Mouse (Mus musculus) forebrain, embryonic 11.5 days (tissue): ENCODE results near the gene Ppp1r1c. TPM values are rescaled to one million over a fixed set of nuclear protein-coding genes. Genes with fewer than 3 reads are reported as not detected.

Experiments
- ATAC-seq: fragments of 200-750 bp; cut with Nextera tagmentation; replicated peaks from 2 replicates; pipeline ENCODE4 v1.8.0; 2017; ENCODE audit warnings: moderate TSS enrichment; ENCODE audit not compliant: low FRiP score
- DNase-seq: peaks from one replicate; pipeline ENCODE4 v3.0.0-alpha.2; 2017; ENCODE audit warnings: low spot score
- H3K27ac ChIP-seq: fragments of 300-500 bp; sonication (generic); 2 replicates; pipeline ENCODE4 v1.5.1; 2014; ENCODE audit warnings: low read depth, low read length
- H3K27me3 ChIP-seq: fragments of 300-500 bp; sonication (generic); 2 replicates; pipeline ENCODE4 v1.6.1; 2014; ENCODE audit warnings: mild to moderate bottlenecking, low read length, mixed read lengths; ENCODE audit not compliant: control insufficient read depth, insufficient read depth
- H3K36me3 ChIP-seq: fragments of 300-500 bp; sonication (generic); 2 replicates; pipeline ENCODE4 v1.6.1; 2014; ENCODE audit warnings: mild to moderate bottlenecking, low read length, moderate library complexity, mixed read lengths; ENCODE audit not compliant: control insufficient read depth, insufficient read depth
- H3K4me1 ChIP-seq: fragments of 300-500 bp; sonication (generic); replicated peaks from 2 replicates; pipeline ENCODE4 v1.6.1; 2014; ENCODE audit warnings: low read length, mixed read lengths; ENCODE audit not compliant: control insufficient read depth, insufficient read depth
- H3K4me2 ChIP-seq: fragments of 300-500 bp; sonication (generic); 2 replicates; pipeline ENCODE4 v1.6.1; 2014; ENCODE audit warnings: low read depth, mild to moderate bottlenecking, low read length, moderate library complexity, mixed read lengths; ENCODE audit not compliant: severe bottlenecking
- H3K4me3 ChIP-seq: fragments of 300-500 bp; sonication (generic); 2 replicates; pipeline ENCODE4 v1.5.1; 2014; ENCODE audit warnings: low read depth, low read length
- H3K9ac ChIP-seq: fragments of 300-500 bp; sonication (generic); 2 replicates; pipeline ENCODE4 v1.6.1; 2014; ENCODE audit warnings: low read length
- H3K9me3 ChIP-seq: fragments of 300-500 bp; sonication (generic); 2 replicates; pipeline ENCODE4 v1.6.1; 2016; ENCODE audit warnings: low read length, mixed read lengths; ENCODE audit not compliant: control insufficient read depth
- WGBS: fragments of 180-500 bp; shearing (Covaris S2); extraction: QIAGEN DNeasy Blood & Tissue Kit; methylation state at CpG from one replicate; pipeline ENCODE4 v1.1.7; 2014; 5-methylcytosine and 5-hydroxymethylcytosine counted together
- polyA plus RNA-seq: library from polyadenylated mRNA; unstranded; fragments of >200 nt; fragmentation: Nextera tagmentation; extraction: Ambion mirVana; gene quantifications from 2 replicates; pipeline ENCODE4 v1.2.1, GENCODE M21; 2014

Gene Ppp1r1c
- polyA plus RNA-seq, 1 experiment from 2014 or later = 0.09 TPM

GRCm38 (mm10) chr2:79765032-79765431 is 57.5 kb downstream of the Ppp1r1c start:
- Histone ChIP-seq H3K4me1 (no peaks in the 10 kb centered on the region), H3K4me2 (no peak overlapping the region), H3K27me3 (no peaks in the 10 kb centered on the region), H3K36me3 (no peaks in the 10 kb centered on the region), H3K9me3 (no peaks in the 10 kb centered on the region), H3K4me3 (no peak overlapping the region), H3K9ac (no peak overlapping the region), H3K27ac (no peak overlapping the region)
- ATAC-seq = no peak
- DNase-seq = no peak
- 90% methylated on average over 3 of the region's 3 CpGs for WGBS

- WGBS = 83% methylated on average over 7 of the region's 7 CpGs
- no peak for DNase-seq
Measured at GRCm38 (mm10) chr2:79765723-79766122, 58.1 kb downstream of the Ppp1r1c start.

DNA sequence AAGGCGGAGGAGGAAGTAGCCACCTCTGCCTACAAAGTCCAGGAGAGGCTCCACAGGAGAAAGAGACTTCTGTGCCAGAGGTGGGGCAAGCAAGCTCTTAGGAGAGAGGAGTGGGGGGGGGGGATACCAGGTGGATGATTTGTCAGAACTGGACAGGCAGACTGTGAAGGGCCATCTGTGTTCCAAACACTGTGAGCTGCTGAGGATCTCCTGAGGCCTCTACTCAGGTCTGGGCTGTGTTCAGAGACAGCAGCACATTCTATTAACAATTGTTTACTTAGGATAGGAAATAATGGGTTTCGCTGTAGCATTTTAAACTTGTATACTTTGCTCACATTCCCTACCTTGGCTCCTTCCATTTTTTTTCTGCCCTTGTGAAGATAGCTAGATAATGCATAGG is 61.0 kb downstream of the Ppp1r1c start:
- no peak for ATAC-seq
- WGBS = 86% methylated on average over 2 of the region's 2 CpGs

More at GRCm38 (mm10) chr2:79765723-79766122, 58.1 kb downstream of the Ppp1r1c start:
- H3K27ac ChIP-seq = no peak overlapping the region
- H3K4me1 ChIP-seq = no peaks in the 10 kb centered on the region
- H3K36me3 ChIP-seq = no peaks in the 10 kb centered on the region
- H3K9me3 ChIP-seq = no peaks in the 10 kb centered on the region
- no peak overlapping the region for H3K9ac ChIP-seq
- H3K4me3 ChIP-seq = no peak overlapping the region
- no peaks in the 10 kb centered on the region for H3K27me3 ChIP-seq
- no peak for ATAC-seq
- no peak overlapping the region for H3K4me2 ChIP-seq

DNA sequence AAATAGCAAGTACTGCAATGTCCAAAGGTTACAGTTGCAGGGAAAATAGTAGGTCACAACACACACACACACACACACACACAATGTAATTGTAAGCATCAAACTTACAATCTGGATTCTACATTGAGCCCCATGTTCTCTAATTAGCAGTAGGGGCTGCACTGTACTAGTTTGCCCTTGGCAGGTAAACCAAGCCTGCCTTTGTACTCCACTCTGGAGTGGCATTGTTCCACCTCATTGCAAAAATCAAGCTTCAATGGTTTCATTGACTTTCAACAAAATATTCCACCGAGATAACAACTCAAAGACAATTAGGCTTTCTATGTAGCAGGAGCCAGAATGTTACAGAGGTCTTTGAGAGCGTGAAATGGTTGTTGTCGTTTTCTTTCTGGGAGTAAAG is 62.7 kb downstream of the Ppp1r1c start:
- Histone ChIP-seq H3K9ac (no peak overlapping the region), H3K27ac (no peak overlapping the region), H3K4me3 (no peak overlapping the region), H3K9me3 (no peaks in the 10 kb centered on the region), H3K4me2 (no peak overlapping the region), H3K27me3 (no peaks in the 10 kb centered on the region), H3K4me1 (no peaks in the 10 kb centered on the region), H3K36me3 (no peaks in the 10 kb centered on the region)
- DNase-seq = no peak
- 32% methylated on average over 3 of the region's 3 CpGs for WGBS
- ATAC-seq = peak; percentile 66

More for the DNA sequence above, 61.0 kb downstream of the Ppp1r1c start:
- H3K9me3 ChIP-seq = no peaks in the 10 kb centered on the region
- H3K36me3 ChIP-seq = no peaks in the 10 kb centered on the region
- no peak for DNase-seq
- H3K4me1 ChIP-seq = no peaks in the 10 kb centered on the region
- H3K9ac ChIP-seq = no peak overlapping the region
- no peaks in the 10 kb centered on the region for H3K27me3 ChIP-seq
- no peak overlapping the region for H3K4me3 ChIP-seq
- H3K4me2 ChIP-seq = no peak overlapping the region
- H3K27ac ChIP-seq = no peak overlapping the region

DNA sequence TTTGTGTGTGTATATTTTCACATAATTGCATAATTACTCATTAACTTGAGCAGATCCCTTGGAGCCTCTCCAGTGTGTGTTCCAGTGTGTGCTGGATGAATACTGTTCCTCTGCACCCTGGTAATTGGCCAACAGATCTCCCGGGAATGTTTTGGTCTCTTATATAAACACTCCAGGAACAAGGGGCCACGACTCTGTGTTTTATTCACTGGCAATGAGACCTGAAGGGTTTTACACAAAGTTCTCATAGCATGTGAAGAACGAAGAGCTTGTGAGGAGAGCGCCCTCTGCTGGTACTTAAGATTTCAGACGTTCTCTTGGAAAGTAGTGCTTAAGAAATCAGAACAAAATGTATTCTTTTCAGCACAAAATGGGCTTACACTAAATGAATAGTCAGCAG is 66.8 kb downstream of the Ppp1r1c start:
- Histone ChIP-seq H3K9me3 (no peaks in the 10 kb centered on the region), H3K4me1 (no peaks in the 10 kb centered on the region), H3K4me2 (no peak overlapping the region), H3K9ac (no peak overlapping the region), H3K4me3 (no peak overlapping the region), H3K27ac (no peak overlapping the region), H3K36me3 (no peaks in the 10 kb centered on the region), H3K27me3 (no peaks in the 10 kb centered on the region)
- ATAC-seq = no peak; the same call in 1 of the 2 replicates
- 4% methylated on average over 5 of the region's 5 CpGs for WGBS
- DNase-seq = peak; percentile 62

DNA sequence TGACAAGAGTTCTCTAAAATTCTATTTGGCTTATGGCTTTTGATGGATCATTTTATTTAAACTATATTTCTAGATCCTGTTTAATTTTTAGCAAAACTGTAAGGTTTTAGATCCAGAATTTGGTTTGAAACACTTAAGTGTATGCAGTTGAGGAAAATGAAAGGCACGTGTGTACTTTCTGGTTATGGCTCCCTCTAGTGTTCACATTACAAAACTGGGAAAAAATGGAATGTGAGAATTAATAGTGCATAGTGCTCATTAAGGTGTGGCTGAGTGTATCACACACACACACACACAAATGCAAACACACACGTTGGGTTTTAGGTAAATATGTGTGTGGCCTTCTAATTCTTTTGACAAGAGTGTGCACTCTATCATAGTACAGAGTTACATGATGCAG is 70.2 kb downstream of the Ppp1r1c start:
- 79% methylated on average over 2 of the region's 2 CpGs for WGBS
- no peak overlapping the region for H3K4me2 ChIP-seq
- H3K9ac ChIP-seq = no peak overlapping the region
- H3K4me3 ChIP-seq = no peak overlapping the region
- ATAC-seq (no peak), DNase-seq (no peak)
- no peaks in the 10 kb centered on the region for H3K36me3 ChIP-seq
- H3K9me3 ChIP-seq = no peaks in the 10 kb centered on the region
- no peaks in the 10 kb centered on the region for H3K27me3 ChIP-seq
- no peaks in the 10 kb centered on the region for H3K4me1 ChIP-seq
- H3K27ac ChIP-seq = no peak overlapping the region

DNA sequence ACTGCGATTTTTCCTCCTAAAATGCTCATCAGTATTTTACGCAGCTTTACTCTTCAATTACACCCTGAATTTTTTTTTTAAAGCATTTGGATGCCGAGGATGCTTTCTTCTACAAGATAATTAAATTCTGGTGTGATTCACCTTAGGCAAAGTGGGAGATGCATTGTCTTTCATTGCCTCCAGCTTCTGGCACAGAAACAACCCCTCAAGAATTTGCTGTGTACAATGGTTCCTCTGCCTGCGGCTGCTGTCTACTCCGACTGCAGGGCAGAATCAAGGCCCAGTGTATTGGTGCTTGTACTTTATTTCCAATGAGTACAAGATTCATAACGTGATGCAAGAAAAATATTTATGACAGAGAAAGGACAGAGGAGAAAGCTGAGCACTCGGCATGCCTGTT is 73.2 kb downstream of the Ppp1r1c start:
- DNase-seq (no peak), ATAC-seq (no peak)
- H3K36me3 ChIP-seq = no peaks in the 10 kb centered on the region
- H3K9me3 ChIP-seq = no peaks in the 10 kb centered on the region
- H3K9ac ChIP-seq = no peak overlapping the region
- H3K4me3 ChIP-seq = no peak overlapping the region
- H3K27me3 ChIP-seq = no peaks in the 10 kb centered on the region
- H3K4me1 ChIP-seq = no peaks in the 10 kb centered on the region
- no peak overlapping the region for H3K4me2 ChIP-seq
- H3K27ac ChIP-seq = no peak overlapping the region
- 73% methylated on average over 7 of the region's 7 CpGs for WGBS

DNA sequence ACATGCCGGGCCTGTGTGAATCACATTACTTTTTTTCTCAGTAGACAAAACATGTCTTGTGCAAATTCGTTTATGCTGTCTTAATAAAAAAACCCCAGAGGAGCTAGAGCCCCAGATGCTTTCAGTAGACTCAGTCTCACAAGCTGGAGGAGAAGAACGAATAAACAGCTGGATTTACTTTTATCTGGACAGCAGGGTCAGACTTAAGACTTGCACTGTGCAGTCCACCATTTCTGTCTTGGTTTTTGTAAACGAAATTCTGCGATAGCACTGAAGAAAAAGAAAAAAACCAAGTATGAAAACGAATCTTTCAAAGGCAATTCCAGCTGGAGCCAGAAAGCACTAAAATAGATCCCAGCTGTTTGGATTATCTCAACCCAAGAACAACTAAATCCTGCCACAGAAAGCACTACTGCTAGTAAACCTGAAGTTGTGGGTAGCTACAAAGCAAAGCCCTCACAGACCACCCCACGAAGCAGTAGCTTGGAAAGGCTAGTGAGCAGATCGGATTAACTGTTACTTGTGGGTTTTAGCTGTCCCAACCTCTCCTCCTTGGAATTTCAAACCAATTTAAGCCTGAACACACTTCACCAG is 78.1 kb downstream of the Ppp1r1c start:
- Histone ChIP-seq H3K27ac (no peak overlapping the region), H3K9me3 (no peaks in the 10 kb centered on the region), H3K36me3 (no peaks in the 10 kb centered on the region), H3K27me3 (no peaks in the 10 kb centered on the region), H3K4me1 (no peaks in the 10 kb centered on the region), H3K4me3 (no peak overlapping the region), H3K4me2 (no peak overlapping the region), H3K9ac (no peak overlapping the region)
- ATAC-seq (no peak), DNase-seq (no peak)
- WGBS = 64% methylated on average over 8 of the region's 8 CpGs

GRCm38 (mm10) chr2:79786467-79786866 is 78.9 kb downstream of the Ppp1r1c start:
- ATAC-seq (no peak), DNase-seq (no peak)
- H3K4me2 ChIP-seq = no peak overlapping the region
- H3K27ac ChIP-seq = no peak overlapping the region
- H3K4me3 ChIP-seq = no peak overlapping the region
- H3K27me3 ChIP-seq = no peaks in the 10 kb centered on the region
- H3K36me3 ChIP-seq = no peaks in the 10 kb centered on the region
- no peak overlapping the region for H3K9ac ChIP-seq
- WGBS = 90% methylated on average over 11 of the region's 11 CpGs
- no peaks in the 10 kb centered on the region for H3K4me1 ChIP-seq
- no peaks in the 10 kb centered on the region for H3K9me3 ChIP-seq
